Mouse (Mus musculus) adrenal gland, adult 8-10 months (tissue): ENCODE results near the gene Cacnb3. TPM values are rescaled to one million over a fixed set of nuclear protein-coding genes. Genes with fewer than 3 reads are reported as not detected.

Source experiments
- DNase-seq: peaks from one replicate; pipeline ENCODE4 v3.0.0; 2022
- total RNA-seq, 4 experiments: library from RNA; stranded (reverse); gene quantifications; 2 replicates each; pipeline ENCODE4 v1.2.4; 2022

The Cacnb3 gene
- total RNA-seq, 4 experiments from 2014 or later = 13.4 to 19.6 (median 15.7) TPM

DNA sequence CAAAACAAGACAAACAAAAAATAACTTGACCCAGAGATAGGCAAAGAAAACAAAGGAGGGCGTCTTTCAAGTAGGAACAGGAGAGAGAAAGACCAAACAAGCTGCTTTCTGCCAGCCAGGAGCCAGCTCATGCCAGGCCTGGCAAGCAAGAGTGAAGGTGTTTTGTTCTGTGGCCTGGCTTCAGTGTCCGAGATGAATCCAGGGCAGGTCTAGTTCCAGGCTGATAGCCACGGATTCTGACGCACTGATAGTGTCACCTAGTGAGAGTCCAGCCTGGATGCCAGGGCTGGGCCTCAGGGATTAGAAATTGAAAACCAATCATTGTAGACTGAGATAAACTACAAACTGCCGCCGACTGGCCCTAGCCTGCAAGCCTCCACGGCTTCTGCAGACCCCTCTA lies 47.3 kb downstream of the Cacnb3 start:
- DNase-seq = no peak

DNA sequence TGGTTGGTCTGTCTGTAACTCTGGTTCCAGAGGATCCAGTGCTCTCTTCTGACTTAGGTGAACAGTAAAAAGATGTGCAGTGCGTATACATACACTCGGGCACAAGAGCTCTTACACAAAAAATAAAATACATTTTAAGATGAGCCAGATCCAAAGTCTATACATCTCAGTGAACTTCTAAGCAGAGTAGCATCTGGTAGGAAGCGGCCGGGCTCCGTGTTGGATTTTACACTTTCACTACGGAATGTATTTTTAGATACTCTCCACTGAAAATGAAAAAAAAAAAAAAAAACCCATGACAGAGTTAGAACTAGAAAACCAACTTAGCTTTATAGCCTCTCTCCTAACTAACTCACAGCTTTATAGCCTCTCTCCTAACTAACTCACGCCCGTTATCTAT lies 50.0 kb downstream of the Cacnb3 start:
- no peak for DNase-seq

DNA sequence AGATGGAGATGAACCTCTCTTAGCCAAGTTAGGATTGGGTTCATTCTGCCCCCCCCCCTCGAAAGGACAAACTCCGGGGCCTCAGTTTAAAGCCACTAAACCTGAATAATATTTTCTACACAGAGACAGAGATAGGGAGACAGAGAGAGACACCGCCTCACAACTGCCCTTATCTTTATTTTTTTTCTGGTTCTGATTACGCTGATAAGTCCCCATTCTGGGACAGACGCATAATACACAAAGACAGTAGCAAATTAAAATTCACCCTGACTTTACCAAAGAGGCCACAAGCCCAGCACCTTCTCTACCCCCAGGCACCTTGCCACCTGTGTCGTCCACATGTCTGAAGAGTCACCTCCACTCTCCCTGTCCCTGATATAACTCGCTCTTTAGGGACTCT lies 51.0 kb downstream of the Cacnb3 start:
- no peak for DNase-seq

DNA sequence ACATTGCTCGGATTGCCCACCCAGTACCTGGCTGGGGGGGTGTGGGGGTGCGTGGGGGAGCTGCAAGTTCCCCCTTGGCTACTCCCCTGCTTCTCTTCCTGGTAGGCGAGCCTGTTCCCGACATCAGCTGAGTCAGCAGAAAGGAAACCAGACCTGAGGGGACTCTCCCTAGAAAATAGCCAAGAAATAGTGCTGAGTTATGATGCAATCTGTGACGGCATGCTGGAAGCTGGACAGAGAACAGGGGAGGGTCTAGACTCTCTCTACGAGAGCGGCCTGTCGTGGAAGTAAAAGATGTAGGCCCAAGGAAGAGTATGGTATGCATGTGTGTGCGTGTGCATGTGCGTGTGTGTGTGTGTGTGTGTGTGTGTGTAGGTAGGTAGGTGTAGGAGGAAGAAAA lies 52.5 kb downstream of the Cacnb3 start:
- no peak for DNase-seq

DNA sequence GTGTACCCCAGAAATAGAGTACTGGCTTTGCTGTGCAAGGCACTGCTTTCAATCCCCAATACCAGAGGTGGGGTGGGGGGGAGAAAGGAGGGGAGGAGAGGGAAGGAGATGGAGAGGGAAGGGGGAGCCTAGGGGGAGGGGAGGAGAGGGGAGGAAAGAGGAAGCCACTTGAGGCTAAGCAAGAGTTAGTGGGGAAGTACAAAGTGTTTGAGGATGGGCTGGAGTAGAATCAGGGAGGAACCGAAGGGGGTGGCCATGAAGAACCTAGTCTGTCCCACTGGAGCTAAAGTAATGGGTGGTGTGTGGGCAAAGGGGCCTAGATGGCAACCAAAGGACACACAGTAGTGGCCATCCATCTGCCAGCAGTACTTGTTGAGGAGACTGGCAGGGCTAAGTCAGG lies 53.1 kb downstream of the Cacnb3 start:
- no peak for DNase-seq

DNA sequence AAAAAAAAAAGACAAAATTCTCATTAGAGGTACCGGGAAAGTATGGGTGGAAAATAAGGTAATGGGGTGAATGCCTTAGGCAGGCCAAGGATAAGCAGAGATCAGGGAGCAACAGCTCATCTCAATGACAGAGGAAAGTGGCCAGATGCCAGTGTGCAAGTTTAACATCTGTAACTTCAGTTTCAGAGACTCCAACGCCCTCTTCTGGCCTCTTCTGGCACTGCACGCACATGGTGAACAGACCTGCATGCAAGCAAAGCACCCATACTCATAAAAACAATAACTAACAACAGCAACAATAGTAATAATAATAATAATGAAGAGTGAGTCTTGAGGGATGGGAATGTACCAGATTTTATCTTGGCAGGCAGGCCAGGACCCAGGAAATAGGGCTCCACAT lies 55.3 kb downstream of the Cacnb3 start:
- DNase-seq = no peak

DNA sequence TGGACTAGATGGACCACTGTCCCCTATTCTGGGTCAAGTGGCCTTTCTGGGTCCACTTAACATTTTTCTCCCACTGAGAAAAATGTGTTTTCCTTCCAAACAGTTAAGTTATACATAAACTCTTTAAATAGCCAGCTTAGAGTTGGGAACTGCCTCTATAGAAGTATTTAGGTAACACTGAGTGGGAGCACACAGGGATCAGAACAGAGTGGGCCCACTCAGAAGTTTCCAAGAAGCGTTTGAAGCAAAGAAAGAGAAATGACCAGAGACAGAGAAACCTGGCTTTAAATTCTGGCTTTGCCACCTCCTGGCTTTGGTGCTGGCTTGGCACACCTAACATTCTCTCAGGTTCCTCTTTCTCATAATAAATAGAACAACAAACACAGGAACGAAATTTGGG lies 59.0 kb downstream of the Cacnb3 start:
- DNase-seq = no peak

DNA sequence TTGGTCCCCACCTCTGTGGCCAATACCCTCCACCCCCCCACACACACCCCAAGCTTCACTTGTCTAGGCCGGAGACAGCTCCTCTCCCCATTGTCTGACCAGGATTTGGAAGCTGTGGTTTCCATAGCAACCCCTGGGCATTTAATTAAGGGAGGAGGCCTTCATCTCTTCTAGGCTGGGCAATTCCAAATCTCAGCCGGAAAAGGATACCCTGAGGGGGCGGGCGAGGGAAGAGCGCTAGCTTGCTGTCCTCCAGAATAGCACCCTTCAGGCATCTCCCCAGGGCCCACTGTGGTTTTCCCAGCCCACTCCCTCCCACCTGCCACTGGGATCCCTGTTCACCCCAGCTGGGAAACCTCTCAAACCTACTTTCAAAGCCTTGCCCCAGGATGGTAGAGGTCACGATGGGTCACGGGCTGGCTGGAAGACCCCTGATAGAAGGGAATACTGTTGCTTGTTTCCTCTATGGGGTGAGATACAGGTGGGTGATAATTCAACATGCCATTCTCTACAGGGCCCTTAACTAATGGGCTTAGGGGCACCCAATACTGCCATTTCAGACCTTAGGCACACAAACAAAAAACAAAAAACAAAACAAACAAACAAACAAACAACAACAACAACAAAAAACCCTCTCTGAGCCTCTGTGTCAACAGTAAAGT lies 61.0 kb downstream of the Cacnb3 start:
- DNase-seq = no peak

DNA sequence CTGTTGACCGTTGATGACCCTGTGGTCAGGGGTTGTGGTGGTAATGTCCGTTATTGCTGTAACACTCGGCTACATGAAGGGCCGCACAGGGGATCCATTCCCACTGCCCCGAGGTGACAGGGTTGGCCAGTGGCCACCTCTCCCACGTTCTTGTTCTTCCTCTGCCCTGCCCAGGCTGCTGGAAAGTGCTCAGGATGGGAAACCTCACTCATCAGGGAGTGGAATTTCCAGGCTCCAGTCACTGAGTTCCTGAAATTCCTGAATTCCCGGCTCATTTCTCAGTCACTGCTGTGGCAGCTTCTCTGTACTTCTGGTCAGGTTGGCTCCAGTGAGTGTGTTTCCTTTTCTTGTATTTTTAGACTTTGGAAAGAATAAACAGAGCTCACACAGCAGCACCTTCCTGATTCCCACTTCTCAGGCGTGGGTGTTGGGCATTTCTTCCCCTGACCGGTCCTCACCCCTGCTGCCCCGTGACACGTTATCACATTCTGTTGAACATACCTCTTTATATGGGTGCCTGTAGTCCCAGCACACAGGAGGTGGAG lies 61.6 kb downstream of the Cacnb3 start:
- DNase-seq = no peak

Other genes starting within 250 kb of the Cacnb3 start
- not detected for gene Olfr283, start 249.9 kb upstream of the Cacnb3 start, total RNA-seq
- not detected for gene Olfr282, start 199.6 kb upstream of the Cacnb3 start, total RNA-seq
- not detected for gene Olfr281, start 178.3 kb upstream of the Cacnb3 start, total RNA-seq
- gene OR5BS1P, start 160.9 kb upstream of the Cacnb3 start, total RNA-seq = not detected
- not detected for gene Lalba, start 148.1 kb upstream of the Cacnb3 start, total RNA-seq
- not detected for gene Olfr279, start 138.4 kb upstream of the Cacnb3 start, total RNA-seq
- 100 to 1,000 TPM in 2 of 4 experiments, 10 to 100 TPM in 2; 89.8 to 123 (median 106) TPM for gene Kansl2, start 96.6 kb upstream of the Cacnb3 start, total RNA-seq
- gene Ccnt1, start 59.9 kb upstream of the Cacnb3 start, total RNA-seq = 10 to 100 TPM; 45.2 to 56.6 (median 46.5) TPM
- gene 4930415O20Rik, start 59.8 kb upstream of the Cacnb3 start, total RNA-seq = not detected
- 10 to 100 TPM; 35.2 to 66.9 (median 56.7) TPM for gene Adcy6, start 20.8 kb upstream of the Cacnb3 start, total RNA-seq
- 100 to 1,000 TPM in 1 of 4 experiments, 10 to 100 TPM in 3; 68.9 to 100 (median 85.6) TPM for gene Ddx23, start 32.1 kb downstream of the Cacnb3 start, total RNA-seq
- 1 to 10 TPM; 2.5 to 9.7 (median 4.0) TPM for gene Rnd1, start 46.6 kb downstream of the Cacnb3 start, total RNA-seq
- under 1 TPM; 0.59 to 0.90 (median 0.82) TPM for gene Ccdc65, start 77.4 kb downstream of the Cacnb3 start, total RNA-seq
- 10 to 100 TPM in 1 of 4 experiments, 1 to 10 TPM in 3; 7.1 to 14.4 (median 9.8) TPM for gene Fkbp11, start 97.4 kb downstream of the Cacnb3 start, total RNA-seq
- 100 to 1,000 TPM; 153 to 163 (median 159) TPM for gene Arf3, start 132.4 kb downstream of the Cacnb3 start, total RNA-seq
- 10 to 100 TPM in 1 of 4 experiments, 1 to 10 TPM in 1, under 1 TPM in 2; 0.49 to 12.9 (median 5.0) TPM for gene Wnt10b, start 147.3 kb downstream of the Cacnb3 start, total RNA-seq
- not detected for gene Wnt1, start 159.0 kb downstream of the Cacnb3 start, total RNA-seq
- gene Ddn, start 178.7 kb downstream of the Cacnb3 start, total RNA-seq = 1 to 10 TPM in 1 of 4 experiments, under 1 TPM in 3; 0.29 to 1.1 (median 0.61) TPM
- 10 to 100 TPM; 76.0 to 83.8 (median 79.2) TPM for gene Prkag1, start 200.7 kb downstream of the Cacnb3 start, total RNA-seq
- gene Kmt2d, start 240.4 kb downstream of the Cacnb3 start, total RNA-seq = 100 to 1,000 TPM in 1 of 4 experiments, 10 to 100 TPM in 3; 61.7 to 114 (median 71.8) TPM